Mouse (Mus musculus): ENCODE results near the gene Fancc.

DNA sequence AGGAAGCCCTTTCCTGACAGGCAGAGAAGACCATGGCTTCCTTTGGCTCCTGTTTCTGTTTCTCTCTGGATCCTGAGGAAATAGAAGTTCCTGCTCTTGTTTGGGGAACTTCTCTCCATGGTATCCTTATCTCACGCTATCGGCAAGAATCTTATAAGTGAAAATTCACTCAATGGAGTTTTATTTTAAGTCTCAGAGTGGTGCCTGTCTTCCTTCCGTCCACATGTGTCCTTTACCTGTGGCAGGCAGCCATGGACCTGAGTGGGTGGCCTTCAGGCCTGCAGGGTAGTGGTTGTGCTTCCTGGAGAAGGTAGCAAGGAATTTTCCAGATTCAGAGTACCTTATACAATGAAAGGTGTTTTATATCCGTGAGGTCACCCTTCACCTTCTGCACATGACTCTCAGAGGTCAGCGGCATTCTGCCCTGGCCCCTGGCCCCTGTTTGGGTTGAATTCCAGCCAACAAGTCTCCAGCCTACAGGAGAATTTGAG lies 218.9 kb downstream of the Fancc start:
- no peak for TF ChIP-seq POLR2A (IDR thresholded peaks at IDR 0.05; ENCODE audit: control insufficient read depth, extremely low read depth, insufficient read depth, low read length, poor library complexity)
- no peak for TF ChIP-seq CTCF (IDR thresholded peaks at IDR 0.05; ENCODE audit: borderline replicate concordance, control insufficient read depth, extremely low read depth, insufficient read depth, low read length, poor library complexity)
